Comparison of ENCODE assay signal across 24 mouse cellular contexts in the genomic region with DNA sequence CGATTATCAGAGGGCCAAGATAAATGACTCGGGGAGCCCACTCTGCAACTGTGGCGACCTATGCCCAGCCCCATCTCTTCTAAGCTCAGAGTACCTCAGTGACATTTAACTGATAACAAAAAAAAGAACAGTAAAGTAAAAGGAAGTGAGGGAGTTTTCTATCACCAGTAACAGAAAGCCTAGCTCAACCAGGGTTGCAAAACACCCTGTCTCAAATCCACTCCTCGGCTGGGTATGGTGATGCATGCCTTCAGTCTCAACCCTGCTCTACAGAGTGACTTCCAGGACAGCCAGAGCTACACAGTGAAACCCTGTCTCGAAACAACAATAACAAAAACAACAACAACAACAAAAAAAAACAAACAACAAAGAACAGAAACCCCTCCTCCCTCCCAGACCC. TPM values are rescaled to one million over a fixed set of nuclear protein-coding genes. Genes with fewer than 3 reads are reported as not detected.
DNase-seq lines count a peak whose midpoint lies in the region; ATAC-seq and TF ChIP-seq lines count a peak whose summit lies in the region.
"Had no signal": no experiment of that assay in that cellular context is flagged by ENCODE, and none has a peak within 500 bp of the region (broad histone marks: within the 10 kb centered on the region; RNA-seq: fewer than 3 reads in every experiment).

No protein-coding gene starts in this region.

- no peak overlapping the region for H3K9ac ChIP-seq in MEL (ENCODE audit: control insufficient read depth, low read depth, low read length, poor library complexity, severe bottlenecking)
- H3K9ac ChIP-seq: embryonic facial prominence, embryonic 13.5 days; embryonic facial prominence, embryonic 15.5 days; forebrain, embryonic 12.5 days had no signal

- DNase-seq in 416B (ENCODE audit: low read depth) (peak; percentile 72), MEL (ENCODE audit: low read depth, low spot score) (peak; percentile 68)
- no peak for DNase-seq in heart, embryonic 10.5 days (ENCODE audit: low spot score)
- no peak for DNase-seq in adrenal gland, adult 2 months
- DNase-seq: adrenal gland, postnatal 10 days; adrenal gland, postnatal 25 days; B cell, adult 2 months; cerebellum, adult 11 months; cerebellum, adult 18-20 months; cerebellum, adult 8-10 months; cerebellum, adult 9-11 months; cerebellum, postnatal 14 days; cerebellum, postnatal 36 days; embryo, embryonic 11 days had no signal

- peak; percentile 20; the same call in 1 of the 2 replicates for ATAC-seq in granulocyte monocyte progenitor cell, adult 5-6 weeks (replicated peaks; ENCODE audit: poor library complexity, severe bottlenecking)
- ATAC-seq: CD4-positive, CD25-positive, alpha-beta regulatory T cell, adult 4 months; forebrain, embryonic 14.5 days; forebrain, embryonic 16.5 days had no signal

- H3K4me1 ChIP-seq in MEL (ENCODE audit: control insufficient read depth in 1 of 2, insufficient read depth in 2 of 2, low read length in 2 of 2), result peaks cover 2 to 36% of the 10 kb centered on the region in 2 experiments
- peaks cover 29% of the 10 kb centered on the region for H3K4me1 ChIP-seq in heart, embryonic 10.5 days

- no peak for TF ChIP-seq POLR2A in MEL (IDR thresholded peaks at IDR 0.05; ENCODE audit: control insufficient read depth in 1 of 2, insufficient read depth in 1 of 2, low read depth in 1 of 2, low read length in 2 of 2, poor library complexity in 1 of 2)

- TF ChIP-seq RAD21 in MEL (IDR thresholded peaks at IDR 0.05; ENCODE audit: low read depth, low read length), result no peak

- peak overlapping the region; percentile 9; the same call in 1 of the 2 replicates for H3K27ac ChIP-seq in MEL (ENCODE audit: control insufficient read depth, low read depth, low read length)
- no peak overlapping the region for H3K27ac ChIP-seq in heart, embryonic 10.5 days
- H3K27ac ChIP-seq: embryonic facial prominence, embryonic 13.5 days; embryonic facial prominence, embryonic 15.5 days; forebrain, embryonic 10.5 days; forebrain, embryonic 12.5 days had no signal

- TF ChIP-seq EP300 in MEL (IDR thresholded peaks at IDR 0.05; ENCODE audit: low read depth in 1 of 2, low read length in 2 of 2), result no peak

- TF ChIP-seq CTCF in MEL (IDR thresholded peaks at IDR 0.05 in 2 of 3, conservative IDR thresholded peaks at IDR 0.05 in 1 of 3; ENCODE audit: control insufficient read depth in 1 of 3, insufficient read depth in 1 of 3, low read depth in 2 of 3, low read length in 3 of 3, poor library complexity in 1 of 3, severe bottlenecking in 1 of 3), result no peak

- 30% methylated on average over 5 of the region's 5 CpGs for WGBS in heart, embryonic 10.5 days

- peaks cover 0 to 18% of the 10 kb centered on the region in 2 experiments; a peak in 2 of 4 replicates for H3K36me3 ChIP-seq in MEL (ENCODE audit: control insufficient read depth in 1 of 2, insufficient read depth in 2 of 2, low read length in 2 of 2)
- H3K36me3 ChIP-seq in heart, embryonic 10.5 days, result no peaks in the 10 kb centered on the region
- H3K36me3 ChIP-seq: embryonic facial prominence, embryonic 13.5 days; embryonic facial prominence, embryonic 15.5 days; forebrain, embryonic 10.5 days; forebrain, embryonic 12.5 days had no signal

- H3K4me3 ChIP-seq in MEL (ENCODE audit: control insufficient read depth in 1 of 2, insufficient read depth in 1 of 2, low read depth in 2 of 2, low read length in 2 of 2), result peak overlapping the region in 1 of 2 experiments; percentile 24; a peak in 2 of 4 replicates
- no peak overlapping the region for H3K4me3 ChIP-seq in heart, embryonic 10.5 days
- H3K4me3 ChIP-seq: embryonic facial prominence, embryonic 13.5 days; embryonic facial prominence, embryonic 15.5 days; erythroblast, embryonic 14.5 days; forebrain, embryonic 10.5 days; forebrain, embryonic 12.5 days had no signal

- H3K9me3 ChIP-seq in MEL (replicated peaks; ENCODE audit: insufficient read depth, low read length), result no peaks in the 10 kb centered on the region
- no peaks in the 10 kb centered on the region for H3K9me3 ChIP-seq in heart, embryonic 10.5 days
- H3K9me3 ChIP-seq: embryonic facial prominence, embryonic 15.5 days; forebrain, embryonic 10.5 days; forebrain, embryonic 12.5 days had no signal

- peaks cover 12% of the 10 kb centered on the region for H3K79me2 ChIP-seq in MEL (ENCODE audit: control insufficient read depth, insufficient read depth, low read length, poor library complexity)

- no peaks in the 10 kb centered on the region for H3K27me3 ChIP-seq in MEL (ENCODE audit: control insufficient read depth in 1 of 2, insufficient read depth in 2 of 2, low read length in 2 of 2)
- no peaks in the 10 kb centered on the region; the same call in 1 of the 2 replicates for H3K27me3 ChIP-seq in heart, embryonic 10.5 days (ENCODE audit: insufficient read depth, poor library complexity, severe bottlenecking)
- H3K27me3 ChIP-seq: CH12.LX had no signal

TF ChIP-seq in MEL, 35 proteins besides CTCF, POLR2A, EP300 and RAD21:
- TF ChIP-seq NELFE (IDR thresholded peaks at IDR 0.05; ENCODE audit: low read depth, low read length) (no peak), USF1 (IDR thresholded peaks at IDR 0.05; ENCODE audit: low read depth, low read length) (no peak), ZMIZ1 (IDR thresholded peaks at IDR 0.05; ENCODE audit: low read depth, low read length) (no peak), MXI1 (IDR thresholded peaks at IDR 0.05; ENCODE audit: low read depth, low read length) (peak; percentile 45; the same call in 1 of the 2 replicates), MAX (IDR thresholded peaks at IDR 0.05; ENCODE audit: low read length) (no peak), POLR2AphosphoS2 (IDR thresholded peaks at IDR 0.05; ENCODE audit: low read length) (no peak), TCF12 (IDR thresholded peaks at IDR 0.05; ENCODE audit: low read depth, low read length) (0 out of 2 replicates have a peak, but pooled peaks have one; percentile 23), MYB (IDR thresholded peaks at IDR 0.05; ENCODE audit: low read depth, low read length) (no peak), SMC3 (IDR thresholded peaks at IDR 0.05; ENCODE audit: low read depth, low read length) (no peak), ETS1 (IDR thresholded peaks at IDR 0.05; ENCODE audit: low read depth, low read length) (no peak), ZKSCAN1 (IDR thresholded peaks at IDR 0.05; ENCODE audit: low read depth, low read length) (no peak), GATA1 (IDR thresholded peaks at IDR 0.05; ENCODE audit: low read depth, low read length) (peak; percentile 44; the same call in 1 of the 2 replicates)

RNA-seq across cellular contexts. Expression of a gene that starts 3.6 kb away (rescaled TPM):
- 66.8 and 82.7 TPM in 2 replicates for total RNA-seq in MEL (2012; rRNA removed)
- 100 to 1,000 TPM in 1 of 2 experiments, not detected in 1; 129 TPM for polyA plus RNA-seq in MEL (2012; ENCODE audit: insufficient read depth in 1 of 2, insufficient read length in 2 of 2, low read depth in 1 of 2, low replicate concordance in 2 of 2, missing spikeins in 1 of 2)
- total RNA-seq in granulocyte monocyte progenitor cell, adult 5-6 weeks (2014; fragmentation: Nextera tagmentation), result 27.1 and 34.9 TPM in 2 replicates
- 40.5 and 61.0 TPM in 2 replicates for total RNA-seq in granulocyte monocyte progenitor cell, adult 5-6 weeks (2017)
- 33.2 and 43.3 TPM in 2 replicates for polyA plus RNA-seq in heart, embryonic 10.5 days (2016; fragmentation: Nextera tagmentation; extraction: Ambion mirVana)
- 10 to 100 TPM; 65.7 to 69.3 TPM for total RNA-seq in adrenal gland, adult 2 months (2021)
- 49.3 and 50.1 TPM in 2 replicates for polyA plus RNA-seq in adrenal gland, adult 2 months (2012; rRNA removed)

Comparison
In these comparisons a context has a peak if more than half of its experiments do, and no peak if none do; other contexts are left out.
1. DNase-seq: peak in 416B (single experiment) and MEL (single experiment); none in heart, embryonic 10.5 days (single experiment) and adrenal gland, adult 2 months (single experiment).